Mouse (Mus musculus): ENCODE measurements around the gene Gpr137c.

DNA sequence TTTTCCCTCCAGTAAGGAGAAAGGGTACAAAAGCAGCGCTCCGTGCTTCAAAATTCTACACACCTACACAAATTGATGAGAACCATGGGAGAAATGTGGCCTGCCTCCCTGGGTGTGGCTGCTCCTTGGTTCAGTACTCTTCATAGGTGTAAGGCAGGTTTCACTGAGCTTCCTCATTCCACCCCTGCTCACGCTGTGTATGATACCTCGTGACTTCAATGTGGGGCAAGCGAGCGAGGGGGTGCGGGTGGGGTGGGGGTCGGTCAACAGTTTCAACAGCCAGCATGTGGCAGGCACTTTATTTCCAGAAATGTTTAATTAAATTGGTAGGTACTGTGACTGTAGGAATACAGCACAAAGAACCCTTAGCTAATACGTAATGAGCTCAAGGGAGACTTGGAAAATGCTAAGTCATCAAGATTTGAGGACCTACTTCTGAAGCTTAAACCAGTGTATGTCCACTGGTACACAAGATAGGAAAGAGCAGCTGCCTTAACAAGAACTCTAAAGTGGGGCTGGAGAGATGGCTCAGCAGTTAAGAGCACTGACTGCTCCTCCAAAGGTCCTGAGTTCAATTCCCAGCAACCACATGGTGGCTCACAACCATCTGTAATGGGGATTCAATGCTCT is 2.7 kb upstream of the Gpr137c start:
- TF ChIP-seq POLR2A (IDR thresholded peaks at IDR 0.05; ENCODE audit: low read depth, low read length) = no peak
- no peak for TF ChIP-seq CTCF (IDR thresholded peaks at IDR 0.05; ENCODE audit: extremely low read depth, insufficient read length, insufficient replicate concordance, low read depth, low read length)

Data from small intestine, adult 2 months (tissue).